ENCODE assay signal across 11 mouse cellular contexts in genomic region chr7:90146321-90146720, GRCm38 (mm10). TPM values are rescaled to one million over a fixed set of nuclear protein-coding genes. Genes with fewer than 3 reads are reported as not detected.
A peak's percentile ranks its signal among the peaks of the same experiment; 100 is the strongest.
DNase-seq lines count a peak whose midpoint lies in the region; ATAC-seq lines count a peak whose summit lies in the region.
"Had no signal": no experiment of that assay in that cellular context is flagged by ENCODE, and none has a peak within 500 bp of the region (broad histone marks: within the 10 kb centered on the region; RNA-seq: fewer than 3 reads in every experiment).

No protein-coding gene starts in this region.

- no peaks in the 10 kb centered on the region for H3K27me3 ChIP-seq in kidney, embryonic 14.5 days (ENCODE audit: control insufficient read depth, insufficient read depth, low read length)
- no peaks in the 10 kb centered on the region for H3K27me3 ChIP-seq in heart, embryonic 15.5 days
- H3K27me3 ChIP-seq in forebrain, embryonic 15.5 days = no peaks in the 10 kb centered on the region
- H3K27me3 ChIP-seq: forebrain, embryonic 13.5 days had no signal

- 70% methylated on average over 1 of the region's 1 CpGs for WGBS in kidney, embryonic 14.5 days
- 12% methylated on average over 1 of the region's 1 CpGs for WGBS in heart, embryonic 15.5 days
- WGBS in forebrain, embryonic 15.5 days = 87% methylated on average over 1 of the region's 1 CpGs

- peak overlapping the region; percentile 56; the same call in 1 of the 2 replicates for H3K27ac ChIP-seq in kidney, embryonic 14.5 days (ENCODE audit: low read depth, low read length)
- peak overlapping the region; percentile 88 for H3K27ac ChIP-seq in heart, embryonic 15.5 days
- no peak overlapping the region for H3K27ac ChIP-seq in forebrain, embryonic 15.5 days (replicated peaks)
- H3K27ac ChIP-seq: forebrain, embryonic 13.5 days had no signal

- no peaks in the 10 kb centered on the region for H3K9me3 ChIP-seq in kidney, embryonic 14.5 days (ENCODE audit: control insufficient read depth, low read length)
- H3K9me3 ChIP-seq in heart, embryonic 15.5 days (replicated peaks) = no peaks in the 10 kb centered on the region
- H3K9me3 ChIP-seq in forebrain, embryonic 15.5 days = no peaks in the 10 kb centered on the region
- H3K9me3 ChIP-seq: forebrain, embryonic 13.5 days had no signal

- no peak for ATAC-seq in kidney, embryonic 14.5 days (ENCODE audit: low FRiP score, low TSS enrichment)
- peak; percentile 89 for ATAC-seq in heart, embryonic 15.5 days (replicated peaks; ENCODE audit: insufficient number of reproducible peaks, insufficient read depth, low FRiP score, low read depth)
- ATAC-seq in neutrophil, adult 5-6 weeks (ENCODE audit: extremely low read depth, insufficient number of reproducible peaks, low FRiP score, poor library complexity, severe bottlenecking) = peak; percentile 19; the same call in 1 of the 2 replicates
- no peak for ATAC-seq in forebrain, embryonic 15.5 days (replicated peaks)
- ATAC-seq: forebrain, embryonic 13.5 days had no signal

- no peak for DNase-seq in kidney, adult 11 months
- DNase-seq in Muller cell, postnatal 12 days (ENCODE audit: inconsistent ontology term) = peak; percentile 47
- DNase-seq in cerebellum, adult 9-11 months = no peak
- no peak for DNase-seq in frontal cortex, adult 2 months (ENCODE audit: extremely low spot score in 1 of 2, low spot score in 1 of 2)
- DNase-seq: lung, postnatal 14 days; retina, postnatal 1 day had no signal

- H3K4me1 ChIP-seq in kidney, embryonic 14.5 days (ENCODE audit: control insufficient read depth, insufficient read depth, low read length) = peaks cover 22% of the 10 kb centered on the region; the same call in 1 of the 2 replicates
- H3K4me1 ChIP-seq in heart, embryonic 15.5 days (replicated peaks) = peaks cover 50% of the 10 kb centered on the region
- H3K4me1 ChIP-seq in forebrain, embryonic 15.5 days = peaks cover 9% of the 10 kb centered on the region

- 0 out of 2 replicates have a peak overlapping the region, but pooled peaks have one; percentile 13 for H3K4me2 ChIP-seq in kidney, embryonic 14.5 days (replicated peaks; ENCODE audit: low read depth, low read length)
- peak overlapping the region; percentile 47 for H3K4me2 ChIP-seq in heart, embryonic 15.5 days
- H3K4me2 ChIP-seq in forebrain, embryonic 15.5 days (replicated peaks) = no peak overlapping the region
- H3K4me2 ChIP-seq: forebrain, embryonic 13.5 days had no signal

- H3K9ac ChIP-seq in kidney, embryonic 14.5 days (ENCODE audit: low read depth, low read length) = no peak overlapping the region
- peak overlapping the region; percentile 29 for H3K9ac ChIP-seq in heart, embryonic 15.5 days
- H3K9ac ChIP-seq in forebrain, embryonic 15.5 days (replicated peaks) = no peak overlapping the region
- H3K9ac ChIP-seq: forebrain, embryonic 13.5 days had no signal

- no peak overlapping the region for H3K4me3 ChIP-seq in kidney, embryonic 14.5 days (ENCODE audit: low read length)
- no peak overlapping the region for H3K4me3 ChIP-seq in heart, embryonic 15.5 days
- H3K4me3 ChIP-seq in forebrain, embryonic 15.5 days = no peak overlapping the region
- H3K4me3 ChIP-seq: forebrain, embryonic 13.5 days had no signal

- no peaks in the 10 kb centered on the region for H3K36me3 ChIP-seq in kidney, embryonic 14.5 days (ENCODE audit: control insufficient read depth, insufficient read depth, low read length)
- no peaks in the 10 kb centered on the region for H3K36me3 ChIP-seq in heart, embryonic 15.5 days
- no peaks in the 10 kb centered on the region for H3K36me3 ChIP-seq in forebrain, embryonic 15.5 days

RNA-seq across cellular contexts. Expression of gene Picalm, which starts 16.3 kb away (rescaled TPM):
- polyA plus RNA-seq in kidney, embryonic 14.5 days (2014; fragmentation: Nextera tagmentation; extraction: Ambion mirVana) = 47.9 and 52.1 TPM in 2 replicates
- 26.6 and 28.0 TPM in 2 replicates for polyA plus RNA-seq in heart, embryonic 15.5 days (2015; fragmentation: Nextera tagmentation; extraction: Ambion mirVana)
- 1,031 and 1,093 TPM in 2 replicates for total RNA-seq in neutrophil, adult 5-6 weeks (2017)
- 42.3 and 45.7 TPM in 2 replicates for polyA plus RNA-seq in forebrain, embryonic 15.5 days (2015; fragmentation: Nextera tagmentation; extraction: Ambion mirVana)
- polyA plus RNA-seq in frontal cortex, adult 2 months (2012; rRNA removed) = 115 and 118 TPM in 2 replicates

Comparison
In these comparisons a context has a peak if more than half of its experiments do, and no peak if none do; other contexts are left out.
1. ATAC-seq: peak in heart, embryonic 15.5 days (single experiment) and neutrophil, adult 5-6 weeks (single experiment); none in kidney, embryonic 14.5 days (single experiment) and forebrain, embryonic 15.5 days (single experiment).